Mouse (Mus musculus): ENCODE measurements around the gene Mipol1. TPM values are rescaled to one million over a fixed set of nuclear protein-coding genes. Genes with fewer than 3 reads are reported as not detected.

The Mipol1 gene
- polyA plus RNA-seq, 1 experiment from 2014 or later: 8.4 TPM

DNA sequence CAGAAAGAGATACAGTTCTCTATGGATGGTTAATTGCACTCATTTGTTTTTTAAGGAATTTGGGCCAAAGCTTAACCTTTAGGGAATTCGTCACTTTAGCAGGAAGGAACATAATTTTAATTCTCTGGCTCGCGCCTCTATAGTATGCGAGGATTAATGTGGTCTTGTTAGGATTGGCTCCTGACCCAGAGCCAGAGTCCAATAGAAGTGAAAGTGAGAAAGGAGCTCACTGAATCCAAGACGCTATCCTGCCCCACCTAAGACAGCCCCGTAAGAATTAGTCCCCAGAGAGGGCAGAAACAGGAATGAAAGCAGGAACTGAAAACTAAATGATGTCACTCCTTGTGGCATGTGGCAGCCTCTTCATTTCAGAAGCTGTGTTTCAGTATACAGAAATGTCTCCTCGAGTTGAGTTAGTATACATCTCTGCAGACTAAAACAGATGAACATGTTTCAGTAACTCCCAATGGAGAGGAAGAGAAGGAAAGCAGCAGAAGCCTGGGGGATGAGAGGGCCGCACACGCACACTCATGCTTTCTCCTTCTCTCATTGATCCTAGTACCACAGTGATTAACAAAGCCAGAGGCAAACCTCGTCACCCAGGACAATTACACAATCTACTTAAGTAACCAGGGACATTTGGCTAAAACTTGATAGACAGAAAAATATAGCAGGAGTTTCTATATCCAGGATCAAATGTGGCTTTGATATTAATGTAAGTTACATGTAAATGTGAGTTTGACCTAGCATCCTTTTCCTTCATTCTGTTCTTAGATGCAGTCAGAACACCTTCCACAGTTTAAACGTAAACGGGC, 234.5 kb downstream of the Mipol1 start:
- H3K9ac ChIP-seq (ENCODE audit: low read depth, low read length): no peak overlapping the region
- no peaks in the 10 kb centered on the region for H3K27me3 ChIP-seq (ENCODE audit: control insufficient read depth, insufficient read depth, low read length)
- 84% methylated on average over 12 of the region's 12 CpGs for WGBS
- no peak overlapping the region for H3K27ac ChIP-seq (ENCODE audit: low read depth, low read length)
- H3K36me3 ChIP-seq (ENCODE audit: control insufficient read depth, insufficient read depth, low read length): no peaks in the 10 kb centered on the region
- DNase-seq (ENCODE audit: low spot score) (no peak), ATAC-seq (ENCODE audit: low FRiP score) (no peak)
- no peaks in the 10 kb centered on the region for H3K4me1 ChIP-seq (replicated peaks; ENCODE audit: control insufficient read depth, insufficient read depth, low read length)
- no peak overlapping the region for H3K4me2 ChIP-seq (replicated peaks; ENCODE audit: low read depth, low read length)
- no peaks in the 10 kb centered on the region for H3K9me3 ChIP-seq (ENCODE audit: control insufficient read depth, low read length)
- no peak overlapping the region for H3K4me3 ChIP-seq (ENCODE audit: low read depth, low read length)

DNA sequence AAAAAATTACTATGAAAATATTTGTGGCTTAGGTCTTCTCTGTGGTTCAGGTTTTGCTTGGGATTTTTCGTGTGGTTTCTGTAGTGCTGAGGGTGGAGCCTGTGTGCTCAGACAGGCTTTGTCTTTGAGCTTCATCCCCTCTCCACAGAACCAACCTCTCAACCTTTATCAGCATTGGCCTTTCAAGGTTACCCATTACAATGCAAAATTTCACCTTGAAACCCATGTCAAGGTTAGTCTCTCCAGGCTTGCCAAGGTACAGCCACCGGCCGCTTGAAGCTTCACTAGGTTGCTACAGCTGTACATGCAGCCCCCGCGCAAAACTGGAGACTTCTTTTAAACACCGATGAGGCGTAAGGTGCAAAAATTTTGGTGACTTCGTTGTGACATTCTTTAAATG, 241.6 kb downstream of the Mipol1 start:
- no peaks in the 10 kb centered on the region for H3K36me3 ChIP-seq (ENCODE audit: control insufficient read depth, insufficient read depth, low read length)
- no peak overlapping the region for H3K27ac ChIP-seq (ENCODE audit: low read depth, low read length)
- H3K4me2 ChIP-seq (replicated peaks; ENCODE audit: low read depth, low read length): no peak overlapping the region
- no peak overlapping the region for H3K4me3 ChIP-seq (ENCODE audit: low read depth, low read length)
- DNase-seq (ENCODE audit: low spot score) (no peak), ATAC-seq (ENCODE audit: low FRiP score) (no peak)
- no peaks in the 10 kb centered on the region for H3K27me3 ChIP-seq (ENCODE audit: control insufficient read depth, insufficient read depth, low read length)
- WGBS: 89% methylated on average over 8 of the region's 8 CpGs
- no peaks in the 10 kb centered on the region for H3K4me1 ChIP-seq (replicated peaks; ENCODE audit: control insufficient read depth, insufficient read depth, low read length)
- no peaks in the 10 kb centered on the region for H3K9me3 ChIP-seq (ENCODE audit: control insufficient read depth, low read length)
- H3K9ac ChIP-seq (ENCODE audit: low read depth, low read length): no peak overlapping the region

DNA sequence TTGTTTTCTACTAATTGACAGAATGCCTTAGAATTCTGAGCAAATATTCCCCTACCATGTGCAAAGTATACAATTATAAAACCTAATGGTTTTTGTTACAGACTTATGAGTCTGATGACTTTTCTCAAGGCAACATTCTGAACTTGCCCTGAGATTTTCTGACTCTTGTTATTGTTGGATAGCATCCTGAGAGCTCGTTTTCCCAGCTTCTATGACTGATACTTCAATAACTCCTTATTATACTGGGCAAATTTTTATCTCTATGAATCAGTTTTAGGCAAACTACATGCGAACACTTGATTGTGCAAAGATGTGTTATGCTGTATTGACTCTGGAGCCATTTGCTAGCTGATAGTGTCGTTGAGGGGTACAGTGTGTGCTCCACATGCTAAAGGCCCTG, 246.6 kb downstream of the Mipol1 start:
- no peak overlapping the region for H3K9ac ChIP-seq (ENCODE audit: low read depth, low read length)
- DNase-seq (ENCODE audit: low spot score) (no peak), ATAC-seq (ENCODE audit: low FRiP score) (no peak)
- H3K4me2 ChIP-seq (replicated peaks; ENCODE audit: low read depth, low read length): no peak overlapping the region
- WGBS: 78% methylated on average over 3 of the region's 3 CpGs
- no peaks in the 10 kb centered on the region for H3K27me3 ChIP-seq (ENCODE audit: control insufficient read depth, insufficient read depth, low read length)
- no peak overlapping the region for H3K4me3 ChIP-seq (ENCODE audit: low read depth, low read length)
- H3K4me1 ChIP-seq (replicated peaks; ENCODE audit: control insufficient read depth, insufficient read depth, low read length): no peaks in the 10 kb centered on the region
- H3K9me3 ChIP-seq (ENCODE audit: control insufficient read depth, low read length): no peaks in the 10 kb centered on the region
- no peaks in the 10 kb centered on the region for H3K36me3 ChIP-seq (ENCODE audit: control insufficient read depth, insufficient read depth, low read length)
- no peak overlapping the region for H3K27ac ChIP-seq (ENCODE audit: low read depth, low read length)

DNA sequence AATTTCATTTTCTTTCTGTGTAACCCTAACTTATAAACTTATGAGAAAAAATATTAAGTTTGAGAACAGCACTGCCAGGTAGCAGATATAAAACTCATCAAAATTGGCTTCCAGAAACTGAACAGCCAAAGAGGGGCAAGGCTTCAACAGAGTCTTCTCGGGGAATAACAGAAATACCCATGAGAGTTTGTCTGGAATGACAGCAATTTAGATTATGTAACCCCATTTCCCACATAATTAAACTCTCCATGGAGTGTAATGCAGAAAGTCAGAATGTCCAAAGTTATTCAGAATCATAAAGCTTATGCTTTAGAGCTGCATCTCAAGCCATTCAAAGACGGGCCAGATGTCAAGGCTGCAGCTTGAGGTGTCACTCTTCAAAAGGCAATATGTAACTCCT, 251.6 kb downstream of the Mipol1 start:
- Histone ChIP-seq H3K27me3 (ENCODE audit: control insufficient read depth, insufficient read depth, low read length) (no peaks in the 10 kb centered on the region), H3K4me3 (ENCODE audit: low read depth, low read length) (no peak overlapping the region)
- WGBS: 61% methylated on average over 2 of the region's 2 CpGs

DNA sequence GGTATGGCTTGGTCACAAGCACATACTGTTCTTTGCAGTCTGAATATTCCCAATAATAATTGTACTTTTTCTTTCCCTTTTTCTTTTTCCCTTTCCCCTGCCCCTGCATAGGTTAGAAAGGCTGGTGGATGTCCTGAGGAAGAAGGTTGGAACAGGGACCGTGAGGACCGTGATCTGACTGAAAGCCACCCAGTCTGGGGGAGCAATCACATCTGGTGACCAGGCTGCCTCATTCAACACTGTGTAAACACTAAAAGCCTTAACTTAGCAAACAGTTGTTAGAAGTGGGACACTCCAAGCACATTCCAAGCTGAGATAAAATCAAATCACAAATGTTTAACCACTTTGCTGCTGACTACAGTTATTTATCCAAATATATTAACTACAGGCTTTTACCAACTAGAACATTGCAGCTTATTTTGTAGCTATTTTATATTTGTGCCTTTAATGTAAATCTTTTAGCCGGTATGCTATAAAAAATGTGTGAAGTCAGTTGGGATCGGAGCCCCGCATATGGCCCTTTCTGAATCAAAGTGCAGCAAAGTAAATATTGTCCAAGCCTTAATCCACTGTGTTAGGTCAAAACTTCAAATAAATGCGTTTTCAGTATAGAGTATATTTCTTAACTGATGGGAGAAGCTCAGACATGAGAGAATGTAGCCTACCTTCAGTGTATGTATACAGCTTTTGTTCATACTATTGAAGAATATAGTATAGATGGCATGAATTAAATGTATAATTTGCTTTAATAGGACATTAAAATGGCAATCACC, 266.3 kb downstream of the Mipol1 start:
- Histone ChIP-seq H3K36me3 (ENCODE audit: control insufficient read depth, insufficient read depth, low read length) (no peaks in the 10 kb centered on the region), H3K27ac (ENCODE audit: low read depth, low read length) (no peak overlapping the region), H3K4me3 (ENCODE audit: low read depth, low read length) (no peak overlapping the region), H3K4me1 (replicated peaks; ENCODE audit: control insufficient read depth, insufficient read depth, low read length) (no peaks in the 10 kb centered on the region), H3K9me3 (ENCODE audit: control insufficient read depth, low read length) (no peaks in the 10 kb centered on the region), H3K27me3 (ENCODE audit: control insufficient read depth, insufficient read depth, low read length) (no peaks in the 10 kb centered on the region), H3K4me2 (replicated peaks; ENCODE audit: low read depth, low read length) (no peak overlapping the region), H3K9ac (ENCODE audit: low read depth, low read length) (no peak overlapping the region)
- no peak for ATAC-seq (ENCODE audit: low FRiP score)
- 70% methylated on average over 6 of the region's 6 CpGs for WGBS
- DNase-seq (ENCODE audit: low spot score): no peak

More for the DNA sequence above, 251.6 kb downstream of the Mipol1 start:
- Histone ChIP-seq H3K9ac (ENCODE audit: low read depth, low read length) (no peak overlapping the region), H3K9me3 (ENCODE audit: control insufficient read depth, low read length) (no peaks in the 10 kb centered on the region), H3K36me3 (ENCODE audit: control insufficient read depth, insufficient read depth, low read length) (no peaks in the 10 kb centered on the region), H3K27ac (ENCODE audit: low read depth, low read length) (no peak overlapping the region), H3K4me2 (replicated peaks; ENCODE audit: low read depth, low read length) (no peak overlapping the region), H3K4me1 (replicated peaks; ENCODE audit: control insufficient read depth, insufficient read depth, low read length) (no peaks in the 10 kb centered on the region)
- DNase-seq (ENCODE audit: low spot score): no peak
- ATAC-seq (ENCODE audit: low FRiP score): no peak

DNA sequence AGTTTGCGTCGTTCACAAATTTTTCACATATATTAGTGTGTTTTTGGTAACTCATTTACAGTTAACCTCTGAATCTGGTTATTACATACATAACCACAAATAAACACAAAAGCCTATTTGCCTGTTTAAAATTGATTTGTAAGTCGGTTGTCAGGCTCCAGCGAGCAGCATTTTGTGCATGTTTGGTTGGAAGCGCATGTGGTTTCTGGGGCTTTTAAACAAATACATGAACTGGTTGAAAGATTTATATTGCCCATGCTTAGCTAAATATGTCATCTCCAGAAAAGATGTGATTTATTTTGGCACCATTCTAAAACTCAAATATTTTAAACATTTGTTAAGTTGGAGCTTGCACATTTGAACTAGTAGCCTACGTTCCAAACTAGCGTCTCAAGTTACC, 270.0 kb downstream of the Mipol1 start:
- Histone ChIP-seq H3K4me3 (ENCODE audit: low read depth, low read length) (no peak overlapping the region), H3K27me3 (ENCODE audit: control insufficient read depth, insufficient read depth, low read length) (no peaks in the 10 kb centered on the region), H3K9ac (ENCODE audit: low read depth, low read length) (no peak overlapping the region), H3K4me2 (replicated peaks; ENCODE audit: low read depth, low read length) (no peak overlapping the region), H3K27ac (ENCODE audit: low read depth, low read length) (no peak overlapping the region), H3K4me1 (replicated peaks; ENCODE audit: control insufficient read depth, insufficient read depth, low read length) (no peaks in the 10 kb centered on the region), H3K9me3 (ENCODE audit: control insufficient read depth, low read length) (no peaks in the 10 kb centered on the region), H3K36me3 (ENCODE audit: control insufficient read depth, insufficient read depth, low read length) (no peaks in the 10 kb centered on the region)
- no peak for DNase-seq (ENCODE audit: low spot score)
- 85% methylated on average over 7 of the region's 7 CpGs for WGBS
- ATAC-seq (ENCODE audit: low FRiP score): no peak

DNA sequence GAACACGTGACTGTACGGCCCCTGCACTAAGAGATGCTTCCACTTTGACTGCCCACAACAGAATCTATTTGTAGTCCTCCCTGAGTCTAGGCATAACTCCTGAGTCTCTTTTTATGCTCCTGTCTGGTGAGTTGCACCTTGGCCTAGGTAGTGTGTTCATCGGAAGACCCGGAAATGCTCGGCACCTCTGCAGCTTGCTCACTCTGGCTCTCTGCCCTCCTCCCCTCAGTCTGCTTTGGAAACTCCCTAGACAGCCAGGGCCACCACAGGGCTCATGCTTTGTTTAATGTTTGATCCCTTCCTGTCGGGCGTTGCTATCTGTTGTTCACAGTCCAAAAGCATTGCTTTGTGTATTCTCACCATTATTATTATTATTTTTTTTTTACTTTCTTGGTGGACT, 275.1 kb downstream of the Mipol1 start:
- Histone ChIP-seq H3K4me1 (replicated peaks; ENCODE audit: control insufficient read depth, insufficient read depth, low read length) (no peaks in the 10 kb centered on the region), H3K9ac (ENCODE audit: low read depth, low read length) (no peak overlapping the region), H3K36me3 (ENCODE audit: control insufficient read depth, insufficient read depth, low read length) (no peaks in the 10 kb centered on the region), H3K4me2 (replicated peaks; ENCODE audit: low read depth, low read length) (no peak overlapping the region), H3K9me3 (ENCODE audit: control insufficient read depth, low read length) (no peaks in the 10 kb centered on the region), H3K4me3 (ENCODE audit: low read depth, low read length) (no peak overlapping the region), H3K27ac (ENCODE audit: low read depth, low read length) (no peak overlapping the region), H3K27me3 (ENCODE audit: control insufficient read depth, insufficient read depth, low read length) (no peaks in the 10 kb centered on the region)
- no peak for ATAC-seq (ENCODE audit: low FRiP score)
- WGBS: 79% methylated on average over 7 of the region's 7 CpGs
- DNase-seq (ENCODE audit: low spot score): no peak

DNA sequence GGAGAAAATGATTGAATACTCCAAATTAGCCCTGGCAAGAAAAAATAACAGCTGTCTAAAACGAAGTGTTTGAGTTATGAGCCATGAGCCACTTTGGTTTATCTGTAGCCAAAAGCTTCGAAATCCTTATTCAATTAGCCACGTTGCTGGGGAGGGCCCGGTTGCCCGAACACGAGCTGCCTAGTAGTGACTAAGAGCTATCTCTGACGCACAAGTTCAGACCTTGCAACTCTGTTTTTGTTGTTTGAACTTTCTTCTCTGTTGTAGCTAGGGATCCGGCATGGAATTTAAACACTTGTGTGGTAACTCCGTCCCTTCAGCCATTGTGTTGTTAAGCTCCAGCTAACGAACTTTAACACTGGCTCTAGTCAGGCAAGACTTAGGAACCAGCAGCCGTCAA, 278.7 kb downstream of the Mipol1 start:
- 56% methylated on average over 11 of the region's 11 CpGs for WGBS
- Histone ChIP-seq H3K36me3 (ENCODE audit: control insufficient read depth, insufficient read depth, low read length) (no peaks in the 10 kb centered on the region), H3K9me3 (ENCODE audit: control insufficient read depth, low read length) (no peaks in the 10 kb centered on the region), H3K4me3 (ENCODE audit: low read depth, low read length) (no peak overlapping the region), H3K27me3 (ENCODE audit: control insufficient read depth, insufficient read depth, low read length) (no peaks in the 10 kb centered on the region), H3K27ac (ENCODE audit: low read depth, low read length) (no peak overlapping the region), H3K9ac (ENCODE audit: low read depth, low read length) (no peak overlapping the region), H3K4me2 (replicated peaks; ENCODE audit: low read depth, low read length) (no peak overlapping the region), H3K4me1 (replicated peaks; ENCODE audit: control insufficient read depth, insufficient read depth, low read length) (no peaks in the 10 kb centered on the region)
- no peak for DNase-seq (ENCODE audit: low spot score)
- no peak for ATAC-seq (ENCODE audit: low FRiP score)

DNA sequence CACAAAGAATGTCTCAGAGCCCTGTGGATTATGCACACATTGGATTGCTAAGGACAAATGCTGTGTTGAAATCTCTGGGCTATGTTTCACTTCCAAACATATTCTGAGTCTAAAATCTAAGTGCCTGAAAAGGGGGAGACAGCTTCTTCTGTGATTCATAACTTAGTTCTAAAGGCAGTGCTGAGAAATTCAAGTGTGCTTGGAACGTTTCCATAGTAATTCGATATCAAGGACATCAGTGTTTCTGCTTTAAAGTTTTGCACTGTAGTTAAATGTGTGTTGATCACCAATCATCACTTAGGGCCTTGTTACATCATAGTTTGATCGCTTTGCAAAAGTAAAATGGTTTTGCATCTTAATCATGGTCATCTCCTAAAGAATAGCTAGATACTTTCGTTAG, 279.5 kb downstream of the Mipol1 start:
- Histone ChIP-seq H3K27me3 (ENCODE audit: control insufficient read depth, insufficient read depth, low read length) (no peaks in the 10 kb centered on the region), H3K4me1 (replicated peaks; ENCODE audit: control insufficient read depth, insufficient read depth, low read length) (no peaks in the 10 kb centered on the region), H3K27ac (ENCODE audit: low read depth, low read length) (no peak overlapping the region), H3K4me3 (ENCODE audit: low read depth, low read length) (no peak overlapping the region), H3K36me3 (ENCODE audit: control insufficient read depth, insufficient read depth, low read length) (no peaks in the 10 kb centered on the region), H3K9ac (ENCODE audit: low read depth, low read length) (no peak overlapping the region), H3K9me3 (ENCODE audit: control insufficient read depth, low read length) (no peaks in the 10 kb centered on the region), H3K4me2 (replicated peaks; ENCODE audit: low read depth, low read length) (no peak overlapping the region)
- ATAC-seq (ENCODE audit: low FRiP score): no peak
- no peak for DNase-seq (ENCODE audit: low spot score)
- WGBS: 85% methylated on average over 4 of the region's 4 CpGs
